Mouse (Mus musculus) cortical plate, adult 2 months (tissue): ENCODE results near the gene Tnnt1.

ENCODE experiments used
- CTCF ChIP-seq: fragments of 200-500 bp; IDR thresholded peaks from 2 replicates; pipeline ENCODE4 v1.5.1; 2011; ENCODE audit warnings: mild to moderate bottlenecking, control low read depth, low read length; ENCODE audit not compliant: insufficient read depth; ENCODE audit errors: extremely low read depth
- POLR2A ChIP-seq: fragments of 200-500 bp; IDR thresholded peaks from 2 replicates; pipeline ENCODE4 v1.6.1; 2011; ENCODE audit warnings: mild to moderate bottlenecking, low read length, control low read depth; ENCODE audit not compliant: insufficient read depth; ENCODE audit errors: extremely low read depth

DNA sequence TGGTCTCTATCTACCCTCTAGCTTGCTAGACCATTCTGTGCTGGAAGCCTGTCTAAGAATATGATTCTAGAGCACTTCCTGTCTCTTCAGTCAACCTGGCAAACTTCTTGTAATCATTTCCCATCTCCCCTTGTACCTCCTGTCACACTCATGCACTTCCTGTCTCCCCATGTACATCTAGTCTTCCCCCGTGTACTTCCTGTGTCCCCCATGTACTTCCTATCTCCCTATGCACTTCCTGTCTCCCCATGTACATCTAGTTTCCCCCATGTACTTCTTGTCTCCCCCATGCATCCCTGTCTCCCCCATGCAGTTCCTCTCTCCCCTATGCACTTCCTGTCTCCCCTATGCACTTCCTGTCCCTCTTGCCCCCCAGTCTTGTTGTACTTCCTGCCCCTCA, 2.3 kb upstream of the Tnnt1 start:
- TF ChIP-seq POLR2A (no peak), CTCF (no peak)
